Mouse (Mus musculus): Measurements from ENCODE around the gene Tex11.
A peak's percentile ranks its signal among the peaks of the same experiment; 100 is the strongest.
"Not testable (repeated sequence)": the region's sequence is repeated elsewhere in the genome, so short reads cannot be mapped to it uniquely, and the experiment has no call there.

The Tex11 gene

GRCm38 (mm10) chrX:101059541-101059940, at the start of gene Tex11:
Tex11 (minus strand) TSS chrX:101059667.
- DNase-seq: no peak

DNA sequence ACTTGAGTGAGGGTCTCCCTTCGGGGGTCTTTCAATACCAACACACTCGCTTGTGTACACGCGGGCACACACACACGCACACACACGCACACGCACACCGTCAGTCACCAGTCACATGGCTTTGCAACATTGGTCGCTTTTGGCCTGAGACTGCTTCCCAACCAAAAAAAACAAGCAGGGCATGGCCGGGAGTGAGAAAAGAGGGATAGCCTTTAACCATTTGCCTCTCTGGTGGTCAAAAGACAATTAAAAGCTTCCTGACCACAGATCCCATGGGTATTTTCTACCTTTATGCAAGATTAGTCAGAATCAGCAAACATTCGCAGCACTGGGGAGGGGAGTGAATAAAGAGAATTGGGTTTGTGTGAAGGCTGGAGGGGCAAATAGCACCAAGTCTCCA, 26.5 kb upstream of the Tex11 start, which contains the start of gene Slc7a3:
TSS of gene Slc7a3 (minus strand) at position 101 of the 400 bp plus-strand sequence.
- no peak for DNase-seq

DNA sequence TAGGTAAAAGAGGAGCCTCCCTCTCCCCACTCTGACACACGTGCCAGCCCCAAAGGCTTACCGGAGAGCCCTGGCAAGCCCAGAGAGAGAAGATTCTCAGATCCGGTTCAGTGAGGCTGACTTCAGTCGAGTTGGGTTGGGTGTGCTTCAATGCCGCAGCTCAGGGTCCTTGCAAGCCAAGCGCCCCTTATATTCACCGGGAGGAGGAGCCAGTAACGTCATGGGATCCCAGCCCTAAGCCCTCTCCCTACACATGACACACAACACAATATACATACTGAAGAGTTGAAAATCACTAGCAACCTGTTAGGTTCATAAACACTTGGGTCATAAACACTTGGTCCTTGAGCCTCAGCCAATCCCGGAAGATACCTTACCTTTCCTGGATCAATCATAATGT, 25.7 kb upstream of the Tex11 start:
- DNase-seq: not testable (repeated sequence)

GRCm38 (mm10) chrX:101084192-101084591, 24.7 kb upstream of the Tex11 start:
- no peak for DNase-seq

GRCm38 (mm10) chrX:101065245-101065644, 5.8 kb upstream of the Tex11 start:
- DNase-seq: no peak

- no peak for DNase-seq
These were observed 4.0 kb upstream of the Tex11 start for GRCm38 (mm10) chrX:101063503-101063902.

GRCm38 (mm10) chrX:100943640-100944039, 115.8 kb downstream of the Tex11 start:
- no peak for DNase-seq

GRCm38 (mm10) chrX:100839211-100839610, 220.3 kb downstream of the Tex11 start:
- no peak for DNase-seq

- no peak for DNase-seq
These were observed 226.7 kb downstream of the Tex11 start for GRCm38 (mm10) chrX:100832806-100833205.

- no peak for DNase-seq
These were observed 233.9 kb downstream of the Tex11 start for GRCm38 (mm10) chrX:100825557-100825956.

DNA sequence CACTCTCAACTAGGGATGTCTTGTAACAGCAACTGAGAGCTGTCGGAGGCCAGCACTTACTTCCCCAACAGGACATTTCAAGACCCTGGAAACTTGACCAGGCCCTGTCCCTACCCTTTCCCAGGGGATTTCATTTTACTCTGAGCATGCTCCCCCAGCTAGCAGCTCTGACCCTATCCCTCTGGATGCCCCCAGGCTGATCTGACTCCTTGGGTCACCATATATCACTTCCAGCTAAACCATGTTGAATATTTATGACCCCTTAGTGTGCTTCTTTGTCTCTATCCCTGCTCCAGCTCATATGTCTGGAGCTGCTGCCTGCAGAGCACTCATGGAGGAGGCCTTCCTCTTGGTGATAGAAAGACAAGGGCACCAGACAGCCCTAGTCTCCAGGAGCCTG, 238.3 kb downstream of the Tex11 start:
- no peak for DNase-seq

GRCm38 (mm10) chrX:100818681-100819080, 240.8 kb downstream of the Tex11 start:
- DNase-seq: no peak

DNA sequence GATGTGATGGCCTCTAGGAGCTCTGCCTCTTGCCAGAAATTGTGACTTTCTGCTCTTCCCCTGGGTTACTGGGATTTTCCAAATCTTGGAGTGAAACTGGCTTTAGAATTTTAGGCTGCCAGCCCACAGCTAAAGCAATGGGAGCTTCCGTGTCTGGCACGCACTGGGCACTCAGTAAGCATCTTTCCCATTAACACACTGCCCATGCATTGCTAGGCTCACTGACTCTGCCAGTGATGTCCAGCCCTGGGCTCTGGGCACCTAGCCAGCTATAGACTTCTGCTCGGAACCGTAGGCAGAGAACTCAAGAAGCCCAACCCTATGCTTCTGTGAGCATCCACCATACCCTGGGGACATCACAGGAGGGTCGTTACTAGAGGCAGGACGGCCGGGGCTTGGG, 243.7 kb downstream of the Tex11 start:
- no peak for DNase-seq

DNA sequence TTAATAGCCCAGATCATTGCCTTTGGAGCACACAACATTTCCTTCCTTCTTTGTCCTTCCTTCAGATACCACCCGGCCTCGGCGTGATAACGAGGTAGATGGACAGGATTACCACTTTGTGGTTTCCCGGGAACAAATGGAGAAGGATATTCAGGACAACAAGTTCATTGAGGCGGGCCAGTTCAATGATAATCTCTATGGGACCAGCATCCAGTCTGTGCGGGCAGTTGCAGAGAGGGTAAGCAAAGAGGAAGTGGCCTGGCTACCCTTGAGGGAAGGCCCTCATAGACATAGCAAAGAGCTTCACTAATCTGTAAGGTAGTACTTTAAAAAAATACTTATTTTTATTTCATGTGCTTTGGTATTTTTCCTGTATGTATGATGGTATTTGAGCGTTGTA, 245.3 kb downstream of the Tex11 start:
- no peak for DNase-seq

- DNase-seq: no peak
These were observed 248.3 kb downstream of the Tex11 start for GRCm38 (mm10) chrX:100811129-100811528.

GRCm38 (mm10) chrX:100802034-100802433, 257.4 kb downstream of the Tex11 start:
- DNase-seq: peak; percentile 55 to 79

DNA sequence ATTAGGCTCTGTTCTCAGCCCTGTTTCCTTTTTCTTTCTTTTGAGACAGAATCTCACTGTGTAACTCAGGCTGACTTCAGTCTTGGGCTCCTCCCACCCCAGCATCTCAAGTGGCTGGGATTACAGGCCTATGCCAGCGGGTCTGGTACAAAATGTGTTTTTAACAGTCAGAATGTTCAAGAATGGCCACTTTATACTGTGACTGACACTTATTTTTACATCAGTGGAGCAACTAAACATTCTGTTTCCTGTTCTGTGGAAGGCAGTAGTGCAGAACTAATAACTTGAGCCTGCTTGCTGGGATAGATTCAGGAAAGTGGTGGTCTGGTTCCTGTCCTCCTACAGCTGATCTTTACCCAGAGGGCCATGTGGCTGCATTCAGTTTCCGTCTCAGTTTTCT, 258.8 kb downstream of the Tex11 start:
- DNase-seq: peak; percentile 19 to 46

GRCm38 (mm10) chrX:100797851-100798527, 261.5 kb downstream of the Tex11 start:
- no peak for DNase-seq

GRCm38 (mm10) chrX:100797370-100797769, 262.1 kb downstream of the Tex11 start:
- no peak for DNase-seq

DNA sequence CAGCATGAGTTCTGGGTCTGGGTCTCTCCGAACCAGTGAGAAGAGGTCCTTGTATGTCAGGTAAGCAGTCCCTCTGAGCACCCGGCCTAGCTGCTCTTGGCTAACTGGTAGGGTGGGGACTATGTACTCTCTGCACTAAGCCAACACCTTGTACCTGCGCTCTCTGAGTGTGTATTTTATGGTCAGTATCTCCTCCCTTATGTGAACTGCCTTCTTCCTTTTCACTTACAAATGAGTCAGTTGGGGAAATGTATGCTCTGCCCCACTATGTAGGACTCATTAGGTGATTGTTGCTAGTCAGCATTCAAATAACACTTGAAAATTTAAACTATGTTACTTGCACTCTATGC, 262.8 kb downstream of the Tex11 start:
- peak in 1 of 2 experiments; percentile 16 for DNase-seq

GRCm38 (mm10) chrX:100796041-100796740, 263.3 kb downstream of the Tex11 start:
- DNase-seq: no peak

GRCm38 (mm10) chrX:100789322-100789721, 270.1 kb downstream of the Tex11 start:
- DNase-seq: no peak
